Mouse (Mus musculus) bone marrow, adult 2 months (tissue): ENCODE measurements around the gene Fam160a1.

ENCODE experiments used
- CTCF ChIP-seq: fragments of 200-500 bp; IDR thresholded peaks from 2 replicates; pipeline ENCODE4 v1.5.1; 2011; ENCODE audit warnings: low read length, control low read depth; ENCODE audit not compliant: control insufficient read depth, insufficient read depth
- POLR2A ChIP-seq: fragments of 200-500 bp; IDR thresholded peaks from 2 replicates; pipeline ENCODE4 v1.6.1; 2011; ENCODE audit warnings: low read depth, mild to moderate bottlenecking, control low read depth, low read length, borderline replicate concordance; ENCODE audit not compliant: control insufficient read depth

- no peak for TF ChIP-seq POLR2A
- no peak for TF ChIP-seq CTCF
These were observed 198.2 kb downstream of the Fam160a1 start for GRCm38 (mm10) chr3:85618885-85619284.
